Mouse (Mus musculus) urinary bladder, postnatal 36 days (tissue): ENCODE results near the gene Dcdc2b.

Source experiments
- DNase-seq, 2 experiments: peaks; one replicate each; pipeline ENCODE4 v3.0.0; 2022; ENCODE audit warnings: low spot score in 2 of 2, mixed read lengths in 1 of 2

The Dcdc2b gene

DNA sequence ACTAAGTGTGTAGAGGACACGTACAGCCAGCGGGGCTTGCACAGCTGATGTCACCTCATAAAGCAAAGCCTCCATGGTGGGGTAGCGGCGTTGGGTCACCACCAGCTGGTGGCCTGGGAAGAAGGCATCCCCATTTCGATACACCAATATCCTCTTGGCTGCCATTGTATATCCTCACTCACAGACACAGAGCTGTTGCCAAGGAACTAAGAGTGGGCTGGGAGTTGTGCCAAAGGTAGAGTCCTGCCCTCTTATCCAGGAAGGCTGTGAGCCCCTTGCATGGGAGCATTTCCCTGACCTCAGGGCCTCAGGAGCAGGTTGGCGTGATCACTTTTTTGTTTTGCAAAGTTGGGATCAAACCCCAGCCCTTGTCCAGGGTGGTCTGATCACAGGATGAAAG, at the start of gene Dcdc2b:
Gene Dcdc2b, minus strand, starts transcription at position 165 of the 400 bp plus-strand sequence.
- DNase-seq: no peak

DNA sequence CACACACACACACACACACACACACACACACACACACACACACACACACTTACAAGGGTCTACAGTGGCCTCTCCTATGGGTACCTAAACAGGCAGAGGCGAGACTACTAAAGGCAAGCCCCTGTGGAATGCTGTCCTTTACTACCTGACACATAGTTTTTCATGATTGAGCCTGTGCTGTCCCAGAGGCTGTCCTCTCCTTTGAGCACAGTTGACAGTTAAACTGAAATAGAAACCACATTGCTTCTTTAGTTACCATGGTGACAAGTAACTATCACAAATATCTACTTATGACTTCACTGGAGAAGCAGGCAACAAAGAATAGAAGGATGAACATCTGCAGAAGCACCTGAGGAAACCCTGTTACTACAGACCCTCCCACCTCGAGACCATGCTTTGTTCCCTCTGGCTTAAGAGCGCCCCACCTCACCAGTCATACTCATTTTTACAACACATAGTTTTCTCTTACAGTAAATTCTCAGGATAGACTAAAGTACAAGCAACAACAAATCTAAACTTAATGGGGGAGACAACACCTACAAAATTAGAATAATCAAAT, 48.3 kb upstream of the Dcdc2b start:
- DNase-seq: no peak

DNA sequence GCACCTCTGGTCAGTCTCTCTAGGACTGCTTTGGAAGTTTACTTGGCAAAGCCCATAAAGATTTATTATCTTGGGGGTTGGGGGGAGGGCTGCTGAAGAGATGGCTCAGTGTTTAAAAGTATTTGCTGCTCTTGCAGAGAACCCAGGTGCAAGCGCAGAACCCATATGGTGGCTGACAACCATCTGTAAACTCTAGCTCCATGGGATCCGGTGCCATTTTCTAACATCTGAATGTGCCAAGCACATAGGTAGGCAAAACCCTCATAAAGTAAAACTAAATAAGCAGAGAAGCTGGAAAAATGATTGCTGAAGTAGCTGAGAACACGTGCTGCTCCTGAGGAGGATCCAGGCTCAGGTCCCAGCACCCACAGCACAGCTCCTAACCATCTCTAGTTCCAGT, 47.5 kb upstream of the Dcdc2b start:
- DNase-seq: no peak

DNA sequence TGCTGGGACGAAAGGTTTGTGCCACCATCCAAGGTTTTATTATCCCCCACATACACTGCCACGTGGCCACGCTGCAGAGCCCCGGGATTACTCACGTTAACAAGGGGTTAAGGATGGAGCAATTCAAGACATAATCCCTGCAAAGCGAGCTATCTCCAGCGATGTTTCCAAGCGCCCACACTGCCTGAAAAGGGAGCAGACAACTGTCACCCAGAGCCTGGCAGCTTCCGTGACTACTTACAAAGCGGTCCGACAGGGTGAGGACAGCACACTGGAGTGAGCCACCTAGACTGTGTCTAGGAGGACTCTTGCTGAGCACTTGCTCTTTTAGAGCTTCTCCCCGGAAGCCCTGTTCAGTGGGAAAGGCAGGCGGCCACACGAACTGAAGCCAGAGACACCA, 40.7 kb upstream of the Dcdc2b start:
- no peak for DNase-seq

DNA sequence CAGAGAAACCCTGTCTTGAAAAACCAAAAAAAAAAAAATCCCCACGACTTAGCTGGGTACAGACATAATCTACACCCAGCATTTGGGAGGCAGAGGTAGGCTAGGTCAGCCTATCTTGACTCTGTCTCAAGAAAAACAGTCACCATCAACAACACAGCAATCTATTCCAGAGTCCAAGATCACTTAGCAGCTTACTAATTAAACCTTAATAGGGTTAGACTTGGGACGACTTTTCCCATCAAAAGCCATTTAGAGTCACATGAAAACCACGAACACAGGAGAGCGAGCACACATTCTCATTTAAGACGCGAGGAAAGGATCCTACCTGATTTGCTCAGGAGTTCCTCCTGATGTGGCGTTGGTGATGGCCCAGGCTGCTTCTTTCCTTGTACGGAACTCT, 36.3 kb upstream of the Dcdc2b start:
- no peak for DNase-seq

DNA sequence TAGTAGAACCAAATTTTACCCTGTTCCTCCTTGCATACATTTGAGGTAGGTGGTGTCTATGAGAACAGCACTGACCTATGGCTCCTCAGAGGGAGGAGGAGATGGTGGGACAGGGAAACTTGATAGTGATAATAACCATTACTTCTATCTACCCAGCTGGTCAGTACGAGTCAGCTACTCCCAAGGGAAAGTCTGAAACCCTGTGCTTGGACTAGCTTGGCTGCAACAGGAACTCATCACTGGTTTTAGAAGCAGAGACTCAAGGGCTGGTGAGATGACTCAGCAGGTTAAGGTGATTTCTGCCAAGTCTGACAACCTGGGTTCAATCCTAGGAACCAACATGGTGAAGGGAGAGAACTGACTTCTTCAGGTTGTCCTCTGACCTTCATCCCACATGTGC, 34.6 kb upstream of the Dcdc2b start:
- DNase-seq: no peak

DNA sequence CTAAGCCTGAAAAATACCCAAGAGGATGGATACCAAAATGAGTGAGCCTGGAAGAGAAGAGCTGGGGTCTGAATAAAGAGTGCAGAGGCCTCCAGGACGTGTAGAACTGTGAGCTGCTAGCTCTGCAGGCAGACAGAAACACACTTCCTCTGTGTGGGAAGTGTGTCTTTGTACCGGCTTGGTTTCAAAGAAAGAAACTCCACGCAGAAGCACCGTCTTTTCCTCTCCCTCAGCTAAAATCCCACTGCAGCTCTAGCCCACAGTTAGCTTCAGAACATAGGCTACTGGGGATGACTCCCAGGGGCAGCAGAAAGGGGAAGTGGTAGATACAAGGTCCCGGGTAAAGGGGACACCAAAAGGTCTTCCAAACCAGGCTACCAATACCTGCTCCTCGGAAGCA, 31.1 kb upstream of the Dcdc2b start:
- DNase-seq: no peak

DNA sequence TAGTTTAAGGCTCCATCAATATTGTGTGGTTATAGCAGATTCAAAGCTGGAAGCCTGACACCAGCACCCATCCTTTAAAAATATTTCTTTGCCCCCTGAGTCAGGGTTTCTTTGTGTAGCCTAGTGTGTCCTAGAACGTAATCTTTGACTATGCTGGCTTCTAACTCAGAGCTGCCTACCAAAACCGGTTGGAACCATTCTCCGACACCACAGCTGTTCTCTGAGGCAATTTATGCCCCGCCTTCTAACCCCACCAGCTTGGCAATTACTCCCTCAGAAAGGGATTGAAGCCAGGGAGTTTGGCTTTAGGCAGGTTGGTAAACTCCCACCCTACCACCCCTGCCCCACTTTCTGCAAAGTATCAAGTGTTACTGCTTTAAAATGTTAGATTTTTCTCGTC, 27.7 kb upstream of the Dcdc2b start:
- DNase-seq: no peak

DNA sequence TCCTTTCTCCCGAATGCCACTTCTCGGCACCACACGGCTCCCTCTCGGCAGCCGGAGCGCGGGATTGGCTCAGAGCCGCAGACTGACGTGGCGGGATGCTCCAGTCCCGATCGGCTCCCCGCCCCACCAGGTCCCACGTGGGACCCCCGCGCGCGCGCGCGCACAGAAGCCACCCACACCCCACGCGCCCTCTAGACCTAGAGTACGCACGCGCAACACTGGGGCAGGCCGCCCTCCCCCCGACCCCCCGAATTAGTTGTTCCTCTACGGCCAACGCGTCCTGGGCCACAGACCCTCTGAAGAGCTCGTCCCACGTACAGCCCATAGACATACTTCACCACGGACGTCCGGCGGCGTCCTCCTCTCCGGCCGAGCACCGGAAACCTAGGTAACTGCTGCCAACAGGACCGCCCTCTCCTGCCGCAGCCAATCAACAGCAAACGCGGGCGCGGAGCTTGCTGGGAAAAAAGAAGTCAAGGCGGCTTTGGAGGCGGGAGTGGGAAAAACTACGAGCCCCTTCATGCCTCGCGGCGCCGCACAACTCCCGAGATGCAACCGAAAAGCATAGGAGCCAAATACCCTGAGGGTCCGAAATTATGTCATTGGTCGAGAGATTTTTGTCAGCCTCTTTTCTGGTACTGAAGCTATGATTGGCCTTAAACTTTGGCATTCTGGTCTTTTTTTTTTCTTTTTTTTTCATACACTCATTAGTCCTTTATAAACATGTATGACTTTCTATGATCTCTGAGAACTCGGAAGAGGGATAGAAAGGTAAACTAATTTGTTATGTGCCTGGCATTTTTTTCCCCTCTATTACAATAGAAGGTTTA, 26.8 kb upstream of the Dcdc2b start, which contains the start of gene Txlna:
Gene Txlna, minus strand, starts transcription at position 428 of the 830 bp plus-strand sequence.
- peak; percentile 92 to 96 for DNase-seq

DNA sequence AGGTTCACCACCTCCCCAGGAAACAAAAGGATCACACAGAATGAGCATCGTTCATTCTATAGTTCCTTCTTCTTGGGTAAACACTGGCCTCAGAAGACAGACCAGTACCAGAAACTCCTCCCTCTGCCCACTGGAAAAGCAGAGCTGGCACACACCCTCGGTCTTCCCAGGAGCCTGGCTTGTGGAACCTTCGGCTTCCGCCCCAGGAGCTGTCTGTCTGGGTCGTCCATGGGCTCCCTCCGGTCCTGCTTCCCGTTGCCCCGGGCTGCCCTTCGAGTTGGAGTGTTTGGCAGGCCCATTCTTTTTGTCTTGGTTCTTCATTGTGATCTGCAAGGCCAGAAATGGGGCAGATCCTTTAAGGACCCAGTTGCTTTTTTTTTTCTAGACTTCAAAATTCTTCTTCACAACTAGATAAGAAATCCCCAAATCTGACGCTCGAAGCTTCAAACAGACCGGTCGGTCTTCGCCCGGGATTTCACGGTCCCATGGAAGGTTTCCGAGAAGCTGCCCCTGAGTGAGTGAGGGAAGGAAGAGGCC, 26.1 kb upstream of the Dcdc2b start:
- DNase-seq: peak in 1 of 2 experiments; percentile 32

DNA sequence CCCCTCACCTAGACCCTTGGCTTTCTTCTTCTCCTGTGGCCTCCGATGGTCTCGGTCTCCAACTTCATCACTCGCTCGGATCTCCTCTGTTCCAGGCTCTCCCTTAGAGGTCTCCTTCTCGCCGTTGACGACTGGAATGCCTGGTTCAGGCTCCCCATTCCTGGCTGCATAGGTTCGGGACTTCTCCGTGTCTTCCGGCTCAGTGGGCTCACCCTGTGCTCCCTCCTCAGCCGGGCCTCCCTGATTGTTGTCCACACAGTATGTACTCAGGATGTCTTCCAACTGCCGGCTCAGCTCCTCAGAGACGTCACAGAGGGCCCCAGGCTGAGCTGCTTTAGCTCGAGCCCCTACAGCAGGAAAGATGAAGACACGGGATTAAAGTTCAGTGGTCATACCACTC, 25.2 kb upstream of the Dcdc2b start:
- DNase-seq: no peak

DNA sequence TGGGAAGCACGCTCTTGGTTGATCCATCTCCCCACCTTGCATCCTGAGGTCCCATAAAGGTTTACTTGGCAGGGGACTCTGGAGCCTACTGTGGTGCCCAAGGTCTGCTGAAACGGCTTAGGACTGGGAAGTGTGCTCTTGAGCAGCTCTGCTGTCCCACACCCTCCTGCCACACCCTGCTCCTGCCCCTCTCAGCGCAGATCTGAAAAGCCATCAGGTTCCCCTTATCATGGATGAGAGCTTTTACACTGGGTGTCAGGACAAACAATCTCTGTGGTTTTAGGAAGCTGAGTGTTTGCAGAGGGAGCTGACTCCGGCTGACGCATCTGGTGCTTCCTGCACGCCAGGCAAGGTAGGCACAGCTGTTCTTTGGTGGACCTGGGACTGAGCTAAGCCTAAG, 19.8 kb upstream of the Dcdc2b start:
- no peak for DNase-seq

DNA sequence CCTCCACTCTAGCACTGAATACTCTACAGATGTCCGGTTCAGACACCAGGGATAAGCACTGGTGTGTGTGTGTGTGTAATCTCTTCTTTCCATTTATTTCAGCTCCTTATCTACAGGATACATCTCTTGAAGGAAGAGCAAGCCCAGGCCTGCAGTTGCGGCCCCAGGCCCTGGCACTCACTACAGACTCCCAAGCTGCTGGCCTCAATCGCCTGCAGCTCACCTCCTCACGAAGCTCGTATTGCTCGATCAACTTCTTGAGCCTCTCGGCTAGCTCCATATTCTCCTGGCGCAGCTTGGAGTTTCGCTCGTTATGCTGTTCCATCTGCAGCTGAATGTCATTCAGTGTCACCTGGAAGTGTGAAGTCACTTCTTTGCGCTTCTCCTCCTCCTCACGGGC, 17.8 kb upstream of the Dcdc2b start:
- DNase-seq: no peak

DNA sequence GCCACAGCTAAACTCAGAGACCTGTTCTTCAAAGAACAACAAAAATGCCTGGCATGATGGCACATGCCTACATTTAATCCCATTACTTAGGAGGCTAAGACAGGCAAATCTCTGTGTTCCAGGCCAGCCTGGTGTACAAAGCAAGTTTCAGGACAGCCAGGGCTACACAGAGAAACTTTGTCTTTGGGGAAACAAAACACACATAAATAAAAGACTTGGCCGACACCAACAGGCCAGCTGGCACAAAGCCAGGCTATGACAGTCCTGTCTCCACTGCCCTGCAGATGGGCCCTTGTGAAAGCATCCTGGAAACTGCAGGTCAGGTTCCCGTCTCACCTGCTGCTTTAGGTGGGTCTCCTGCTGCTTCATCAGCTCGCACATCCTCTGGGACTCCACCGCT, 16.9 kb upstream of the Dcdc2b start:
- DNase-seq: no peak

DNA sequence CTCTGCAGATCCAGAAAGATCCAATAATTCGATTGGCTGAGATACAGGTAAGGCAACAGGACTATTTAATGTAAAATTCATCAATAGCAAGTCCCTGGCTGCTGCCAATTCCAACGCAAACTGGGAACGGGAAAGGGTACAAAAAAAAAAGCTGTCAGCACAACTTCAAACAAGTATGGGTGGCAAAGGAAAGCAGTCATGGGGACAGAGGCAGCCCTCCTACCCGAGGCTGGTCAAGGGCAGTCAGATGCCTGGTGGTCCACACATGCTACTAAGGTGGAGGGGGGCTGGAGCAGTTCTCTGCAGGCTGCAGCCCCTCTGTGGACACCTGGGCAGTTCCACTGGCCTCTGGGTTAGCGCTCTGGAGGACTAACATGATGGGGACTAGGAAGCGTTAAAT, 12.0 kb upstream of the Dcdc2b start:
- DNase-seq: no peak

DNA sequence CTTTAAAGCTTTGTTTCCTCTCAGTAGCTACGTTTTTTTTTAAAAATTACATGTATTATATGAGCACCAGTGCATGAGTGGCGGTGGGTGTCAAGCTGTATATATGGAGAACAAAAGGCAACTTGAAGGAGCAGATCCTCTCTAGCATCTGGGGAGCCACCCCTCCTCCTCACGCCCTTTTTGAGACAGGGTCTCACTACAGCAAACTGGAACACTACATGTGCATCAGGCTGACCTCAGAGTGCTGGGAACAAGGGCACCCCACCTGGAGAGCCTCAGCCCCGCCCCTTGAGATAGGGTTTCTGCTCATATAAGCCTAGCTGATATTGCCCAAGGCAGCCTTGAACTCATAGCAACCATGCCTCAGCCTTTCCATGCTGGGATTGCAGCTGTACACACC, 11.4 kb upstream of the Dcdc2b start:
- DNase-seq: no peak

DNA sequence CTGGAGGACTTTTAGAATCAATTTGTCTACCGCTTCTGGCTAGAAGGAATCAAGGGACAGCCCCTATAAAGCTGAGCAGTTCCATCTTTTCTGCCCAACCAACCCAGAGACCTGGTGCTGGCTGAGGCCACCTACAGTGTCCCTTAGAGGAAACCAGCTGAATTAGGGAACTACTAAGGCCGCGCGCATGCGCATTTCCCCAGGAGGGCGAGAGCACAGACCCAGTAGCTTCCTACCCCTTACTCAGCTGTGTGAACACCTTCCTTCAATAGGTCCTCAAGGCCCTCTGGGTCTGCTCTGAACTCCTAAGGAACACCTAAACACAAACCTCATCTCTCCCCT, 10.9 kb upstream of the Dcdc2b start:
- no peak for DNase-seq

DNA sequence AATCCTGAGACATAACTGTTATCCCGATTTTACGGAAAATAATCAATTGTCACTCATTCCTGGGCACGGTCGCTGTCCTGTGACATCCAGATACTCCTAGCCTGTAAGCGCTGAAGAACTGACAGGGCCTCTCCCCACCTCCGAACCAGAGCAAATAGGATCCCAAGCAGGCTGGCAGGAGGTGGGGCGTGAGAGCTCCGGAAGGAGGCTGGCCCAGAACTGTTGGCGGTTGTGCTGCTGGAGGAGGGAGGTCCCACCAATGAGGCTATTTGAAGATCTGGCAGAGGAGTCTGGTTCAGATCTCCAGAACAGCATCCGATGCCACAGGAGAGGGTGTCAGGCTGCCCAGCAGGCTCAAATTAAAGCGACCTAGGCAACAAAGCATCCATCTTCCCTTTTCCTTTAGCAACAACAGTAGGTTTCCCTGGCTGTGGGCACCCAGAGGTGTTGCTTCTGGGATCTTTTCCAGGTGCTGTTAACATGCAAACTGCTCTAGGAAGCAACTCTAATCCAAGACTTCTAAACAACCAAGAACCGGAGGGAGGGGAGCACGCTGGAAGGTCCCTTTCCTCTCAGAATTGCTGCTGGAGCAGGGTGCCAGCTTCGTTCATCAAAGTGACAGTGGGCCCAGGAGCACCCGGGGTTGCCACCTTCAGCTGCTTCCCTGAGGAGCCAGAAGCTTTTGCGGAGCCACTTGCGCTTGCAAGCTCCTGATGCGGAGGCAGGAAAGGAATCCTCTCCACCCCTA, 10.4 kb upstream of the Dcdc2b start:
- peak; percentile 66 to 84 for DNase-seq

DNA sequence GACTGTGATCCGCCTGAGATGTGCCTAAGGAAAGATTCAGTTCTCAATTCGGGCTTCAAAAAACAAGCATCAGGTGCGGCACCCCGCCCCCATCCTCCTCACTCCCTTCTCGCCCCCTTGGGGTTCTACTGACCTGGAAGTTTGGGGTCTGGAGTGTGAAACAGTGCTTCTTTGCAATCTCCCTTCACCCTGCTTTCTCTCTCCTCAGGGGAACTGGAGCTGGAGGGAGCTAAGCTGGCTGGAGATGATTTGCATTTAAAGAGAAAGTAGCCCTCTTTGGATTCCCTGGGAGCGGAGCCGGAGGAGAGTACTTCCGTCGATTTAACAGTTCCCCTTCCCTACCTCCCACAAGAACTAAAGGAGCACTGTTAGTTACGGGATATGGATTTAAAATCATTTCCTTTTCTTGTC, 9.6 kb upstream of the Dcdc2b start, which contains the start of gene Ccdc28b:
Gene Ccdc28b, minus strand, starts transcription at position 267 of the 411 bp plus-strand sequence.
- DNase-seq: peak; percentile 34 to 51

DNA sequence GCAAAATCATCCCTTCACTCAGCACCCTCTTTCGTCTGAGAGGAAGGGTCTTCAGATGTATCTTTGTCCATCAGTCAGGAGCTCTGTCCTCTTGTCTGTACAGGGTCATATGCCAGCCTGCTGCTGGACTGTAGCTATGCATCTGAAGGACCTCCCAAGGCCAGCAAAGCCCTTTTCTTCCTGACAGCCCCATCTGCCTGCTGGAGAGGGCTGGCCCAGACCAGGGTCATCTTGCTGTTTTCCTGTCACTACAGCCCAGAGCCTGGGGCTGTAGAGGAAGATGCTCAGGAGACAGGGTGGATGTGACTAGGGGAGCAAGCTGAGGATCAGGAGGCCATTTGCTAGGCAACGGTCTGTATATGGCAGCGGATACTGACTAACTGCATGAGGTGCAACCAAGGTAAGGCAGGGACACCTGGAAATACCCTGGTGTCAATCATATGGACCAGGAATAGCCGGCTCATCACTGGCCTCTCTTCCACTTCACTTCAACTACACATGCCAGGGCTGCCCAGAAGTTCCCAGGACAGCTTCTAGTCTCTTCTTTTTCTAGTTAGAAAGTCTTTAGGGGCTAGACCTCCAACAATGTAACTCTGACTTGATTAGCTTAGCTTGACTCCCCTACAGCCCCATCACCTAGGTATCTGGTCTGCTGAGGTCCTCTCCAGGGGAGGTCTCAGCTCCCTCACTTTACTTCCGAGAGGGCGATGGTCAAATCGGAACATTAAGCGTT, 8.9 kb upstream of the Dcdc2b start:
- no peak for DNase-seq

DNA sequence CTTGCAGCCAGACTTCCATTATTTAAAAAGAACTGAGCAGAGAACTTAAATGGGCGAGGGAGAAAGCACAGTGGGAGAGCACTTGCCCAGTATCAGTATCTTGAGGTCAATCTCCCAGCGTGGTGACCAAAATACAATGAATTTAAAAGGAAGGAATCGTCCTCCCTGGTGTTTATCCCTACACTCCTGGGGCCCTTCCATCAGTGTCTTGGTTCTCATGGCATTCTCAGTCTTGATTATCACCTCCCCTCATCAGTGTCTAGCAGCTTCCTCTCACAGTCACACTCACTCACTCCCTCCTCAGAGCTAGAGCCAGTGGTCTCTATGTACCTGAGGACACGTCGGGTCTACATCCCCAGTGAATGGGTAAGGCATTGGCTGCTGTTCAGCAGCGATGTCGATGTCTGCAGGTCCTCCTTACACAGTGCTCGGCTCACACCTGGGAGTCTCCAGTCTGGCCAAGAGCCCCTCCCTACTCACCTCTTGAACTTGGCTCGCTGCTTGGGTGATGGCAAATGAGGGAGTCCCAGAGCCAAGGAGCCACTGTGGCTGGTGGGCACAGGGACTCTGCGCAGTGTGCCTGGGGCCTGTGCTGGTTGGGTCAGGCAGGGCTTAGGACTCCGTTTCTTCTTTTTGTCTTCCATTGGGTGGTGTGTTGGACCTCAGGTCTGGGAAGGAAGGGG, 8.2 kb upstream of the Dcdc2b start:
- DNase-seq: no peak
